Mouse (Mus musculus) stomach, embryonic 15.5 days (tissue): ENCODE data around the gene Dhcr24. TPM values are rescaled to one million over a fixed set of nuclear protein-coding genes. Genes with fewer than 3 reads are reported as not detected.

Experiments used
- ATAC-seq: fragments of 200-750 bp; cut with Nextera tagmentation; 2 replicates; pipeline ENCODE4 v1.8.0; 2017; ENCODE audit warnings: low read depth, moderate number of reproducible peaks, moderate TSS enrichment; ENCODE audit not compliant: insufficient read depth, low FRiP score
- H3K27ac ChIP-seq: fragments of 300-500 bp; sonication (generic); 2 replicates; pipeline ENCODE4 v1.5.1; 2015; ENCODE audit warnings: mild to moderate bottlenecking, inconsistent platforms
- H3K27me3 ChIP-seq: fragments of 300-500 bp; sonication (generic); replicated peaks from 2 replicates; pipeline ENCODE4 v1.6.1; 2015; ENCODE audit warnings: inconsistent platforms
- H3K36me3 ChIP-seq: fragments of 300-500 bp; sonication (generic); 2 replicates; pipeline ENCODE4 v1.6.1; 2015; ENCODE audit warnings: inconsistent platforms
- H3K4me1 ChIP-seq: fragments of 300-500 bp; sonication (generic); 2 replicates; pipeline ENCODE4 v1.6.1; 2015; ENCODE audit warnings: inconsistent platforms
- H3K4me2 ChIP-seq: fragments of 300-500 bp; sonication (generic); 2 replicates; pipeline ENCODE4 v1.6.1; 2015; ENCODE audit warnings: mild to moderate bottlenecking, inconsistent platforms
- H3K4me3 ChIP-seq: fragments of 300-500 bp; sonication (generic); replicated peaks from 2 replicates; pipeline ENCODE4 v1.5.1; 2015; ENCODE audit warnings: inconsistent platforms
- H3K9ac ChIP-seq: fragments of 300-500 bp; sonication (generic); 2 replicates; pipeline ENCODE4 v1.6.1; 2015; ENCODE audit warnings: inconsistent platforms
- H3K9me3 ChIP-seq: fragments of 300-500 bp; sonication (generic); 2 replicates; pipeline ENCODE4 v1.6.1; 2016; ENCODE audit warnings: inconsistent platforms
- WGBS: fragments of 180-500 bp; shearing (Covaris S2); methylation state at CpG from one replicate; pipeline ENCODE4 v1.1.7; 2015; 5-methylcytosine and 5-hydroxymethylcytosine counted together
- polyA plus RNA-seq: library from polyadenylated mRNA; unstranded; fragments of >200 nt; fragmentation: Nextera tagmentation; extraction: Ambion mirVana; gene quantifications from 2 replicates; pipeline ENCODE4 v1.2.1, GENCODE M21; 2015

The Dhcr24 gene
- polyA plus RNA-seq, 1 experiment from 2014 or later, result 7.7 TPM

DNA sequence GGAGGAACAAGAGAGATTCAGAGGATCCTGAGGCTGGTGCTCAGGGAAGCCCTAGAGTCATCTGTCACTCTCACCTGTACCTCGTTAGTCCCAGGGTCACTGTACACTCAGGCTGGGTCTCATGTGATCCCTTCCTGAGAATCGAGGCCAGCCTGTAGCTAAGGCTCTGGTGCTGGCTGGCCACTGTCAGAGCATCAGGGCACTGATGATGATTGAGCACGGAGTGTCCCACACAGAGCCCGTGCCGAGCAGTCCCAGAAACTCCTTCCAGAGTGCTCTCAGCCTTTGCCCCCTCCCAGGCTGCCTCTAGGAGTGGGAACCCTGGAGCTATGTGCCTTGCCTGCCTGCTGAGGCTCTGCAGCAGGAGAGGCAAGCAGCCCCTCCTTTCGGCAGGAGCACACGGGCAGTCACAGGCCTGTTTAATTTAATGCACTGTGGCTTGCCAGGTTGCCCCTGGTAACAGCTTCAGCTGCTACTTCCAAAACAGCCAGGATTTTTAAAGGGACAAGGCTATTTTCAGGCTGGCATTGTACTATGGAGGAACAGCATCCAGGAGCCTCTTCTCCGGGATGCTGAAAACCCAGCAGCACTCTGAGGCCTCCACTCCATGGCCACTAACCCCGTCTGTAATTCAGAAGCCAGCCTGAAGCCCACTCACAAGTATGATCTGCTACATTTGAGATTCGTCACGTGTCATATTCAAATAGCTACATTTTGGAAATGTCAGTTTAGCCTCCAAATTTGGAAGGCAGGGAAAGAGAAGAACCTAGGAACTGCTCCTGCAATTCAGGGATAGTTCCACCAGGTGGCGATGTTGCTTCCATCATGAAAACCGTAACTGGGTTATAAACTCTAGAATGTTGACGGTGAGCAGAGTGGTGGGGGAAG, 69.7 kb downstream of the Dhcr24 start:
- 21% methylated on average over 14 of the region's 14 CpGs for WGBS
- Histone ChIP-seq H3K27me3 (peaks cover under 1% of the 10 kb centered on the region; the same call in 1 of the 2 replicates), H3K9ac (no peak overlapping the region), H3K4me2 (no peak overlapping the region), H3K27ac (peak overlapping the region; percentile 44; the same call in 1 of the 2 replicates), H3K4me3 (no peak overlapping the region), H3K9me3 (no peaks in the 10 kb centered on the region), H3K36me3 (no peaks in the 10 kb centered on the region), H3K4me1 (peaks cover 21% of the 10 kb centered on the region)
- peak; percentile 28; the same call in 1 of the 2 replicates for ATAC-seq

DNA sequence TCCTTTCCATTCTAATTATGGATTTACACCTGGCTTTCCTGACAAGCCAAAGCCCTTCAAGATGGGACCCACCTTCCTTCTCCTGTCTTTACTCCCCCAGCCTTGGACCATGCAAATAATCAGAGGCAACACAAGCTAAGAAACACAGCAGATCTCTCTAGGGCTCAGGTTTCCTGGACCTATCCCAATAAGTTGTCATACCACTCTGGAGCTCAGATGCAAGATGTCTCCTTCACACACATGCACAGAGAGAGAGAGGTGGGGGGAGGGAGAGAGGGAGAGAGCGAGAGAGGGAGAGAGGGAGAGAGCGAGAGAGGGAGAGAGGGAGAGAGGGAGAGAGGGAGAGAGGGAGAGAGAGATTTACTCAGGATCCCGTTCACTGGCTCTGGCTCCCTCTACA, 71.5 kb downstream of the Dhcr24 start:
- H3K9ac ChIP-seq, result no peak overlapping the region
- H3K36me3 ChIP-seq, result no peaks in the 10 kb centered on the region
- H3K4me2 ChIP-seq, result no peak overlapping the region
- no peak overlapping the region for H3K4me3 ChIP-seq
- H3K27me3 ChIP-seq, result no peaks in the 10 kb centered on the region
- peak overlapping the region; percentile 71; the same call in 1 of the 2 replicates for H3K27ac ChIP-seq
- H3K9me3 ChIP-seq, result no peaks in the 10 kb centered on the region
- no peak; the same call in 1 of the 2 replicates for ATAC-seq
- WGBS, result 0% methylated on average over 1 of the region's 3 CpGs
- H3K4me1 ChIP-seq, result peaks cover 21% of the 10 kb centered on the region

DNA sequence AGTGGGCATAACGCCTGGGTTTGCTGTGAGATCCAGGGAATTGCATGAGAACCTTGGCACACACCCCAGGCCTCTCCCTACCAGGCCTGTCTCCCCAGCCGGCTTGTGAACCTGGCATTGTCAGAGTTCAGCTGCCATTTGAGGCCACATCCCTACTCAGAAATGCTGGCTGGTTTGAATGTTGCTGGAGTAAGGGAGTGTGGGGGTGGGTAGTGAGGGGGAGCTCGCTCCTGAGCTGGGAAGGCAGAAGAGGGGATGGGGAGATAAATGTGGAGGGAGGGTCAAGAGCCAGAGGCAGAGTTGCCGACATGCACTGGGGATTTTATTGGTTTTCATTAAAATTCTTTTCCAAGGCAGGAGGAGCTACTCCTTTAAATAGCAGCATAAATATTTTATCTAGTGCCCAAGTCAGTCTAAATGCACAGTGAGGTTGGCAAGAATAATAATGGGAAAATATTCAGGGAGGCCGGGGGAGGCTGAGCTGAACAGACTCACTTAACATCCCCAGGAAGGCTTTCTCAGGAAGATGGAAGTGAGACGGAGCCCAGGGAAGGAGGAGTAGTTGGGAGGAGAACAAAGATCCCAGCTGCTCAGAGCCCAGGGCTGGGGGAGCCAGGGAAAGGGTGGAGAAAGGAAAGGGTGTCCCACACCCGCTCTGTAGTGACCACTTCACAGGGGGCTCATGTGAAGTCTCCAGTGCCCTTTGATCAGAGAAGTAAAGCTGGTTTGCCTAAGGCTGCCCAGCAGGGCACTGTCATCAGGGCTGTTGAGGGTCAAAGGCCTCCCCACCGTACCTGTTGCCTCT, 72.6 kb downstream of the Dhcr24 start:
- Histone ChIP-seq H3K27me3 (no peaks in the 10 kb centered on the region), H3K4me2 (no peak overlapping the region), H3K4me1 (peaks cover 21% of the 10 kb centered on the region), H3K4me3 (no peak overlapping the region), H3K9me3 (no peaks in the 10 kb centered on the region), H3K36me3 (no peaks in the 10 kb centered on the region), H3K27ac (peak overlapping the region; percentile 71), H3K9ac (no peak overlapping the region)
- peak; percentile 25; the same call in 1 of the 2 replicates for ATAC-seq
- WGBS, result 24% methylated on average over 8 of the region's 8 CpGs

DNA sequence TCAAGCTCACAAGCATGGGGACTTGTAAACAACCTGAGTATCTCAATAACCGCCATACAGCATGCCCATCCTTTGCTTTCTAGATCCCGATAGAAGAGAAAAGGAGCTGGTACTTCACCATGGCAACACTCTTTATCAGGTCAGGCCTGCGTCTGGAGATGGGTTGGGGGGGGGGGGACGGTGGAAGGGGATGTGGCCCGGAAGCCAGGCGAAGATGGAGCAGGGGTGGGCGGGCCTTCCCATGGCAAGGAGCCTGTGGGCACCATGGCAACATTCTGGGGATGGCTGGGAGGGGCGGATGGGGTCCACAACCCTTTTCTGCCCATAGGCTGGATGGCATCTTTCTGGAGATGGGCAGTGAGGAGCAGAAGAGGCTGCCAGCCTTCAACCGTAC, 73.2 kb downstream of the Dhcr24 start:
- Histone ChIP-seq H3K9ac (no peak overlapping the region), H3K4me3 (no peak overlapping the region), H3K4me1 (peaks cover 17% of the 10 kb centered on the region), H3K27ac (peak overlapping the region; percentile 71), H3K36me3 (no peaks in the 10 kb centered on the region), H3K9me3 (no peaks in the 10 kb centered on the region), H3K27me3 (no peaks in the 10 kb centered on the region), H3K4me2 (no peak overlapping the region)
- ATAC-seq, result no peak
- 39% methylated on average over 9 of the region's 9 CpGs for WGBS

Other genes starting within 250 kb of the Dhcr24 start
- gene Usp24, start 244.8 kb upstream of the Dhcr24 start, polyA plus RNA-seq, result 7.6 and 9.7 TPM in 2 replicates
- 41.5 and 45.7 TPM in 2 replicates for gene Pcsk9, start 96.7 kb upstream of the Dhcr24 start, polyA plus RNA-seq
- gene Bsnd, start 68.8 kb upstream of the Dhcr24 start, polyA plus RNA-seq, result not detected in 2 replicates
- 0.08 TPM in 1 of 2 replicates, not detected in the other for gene Lexm, start 56.2 kb downstream of the Dhcr24 start, polyA plus RNA-seq
- 7.3 and 8.2 TPM in 2 replicates for gene Ttc22, start 61.4 kb downstream of the Dhcr24 start, polyA plus RNA-seq
- gene Pars2, start 90.0 kb downstream of the Dhcr24 start, polyA plus RNA-seq, result 11.5 and 13.2 TPM in 2 replicates
- gene Ttc4, start 117.9 kb downstream of the Dhcr24 start, polyA plus RNA-seq, result 77.9 and 80.7 TPM in 2 replicates
- gene Mroh7, start 169.9 kb downstream of the Dhcr24 start, polyA plus RNA-seq, result 0.37 and 0.63 TPM in 2 replicates
- 7.9 and 8.8 TPM in 2 replicates for gene Fam151a, start 172.9 kb downstream of the Dhcr24 start, polyA plus RNA-seq
- 6.2 and 6.9 TPM in 2 replicates for gene Acot11, start 244.0 kb downstream of the Dhcr24 start, polyA plus RNA-seq